ENCODE assay signal across 8 mouse cellular contexts in genomic region chr14:45388345-45389181, GRCm38 (mm10). TPM values are rescaled to one million over a fixed set of nuclear protein-coding genes. Genes with fewer than 3 reads are reported as not detected.
DNase-seq lines count a peak whose midpoint lies in the region; ATAC-seq lines count a peak whose summit lies in the region.

No protein-coding gene starts in this region.

- peak; percentile 97 for ATAC-seq in intestine, embryonic 16.5 days

- H3K27me3 ChIP-seq in intestine, embryonic 16.5 days (replicated peaks; ENCODE audit: control insufficient read depth, insufficient read depth, low read length) = no peaks in the 10 kb centered on the region

- peak overlapping the region; percentile 91 for H3K27ac ChIP-seq in intestine, embryonic 16.5 days (ENCODE audit: low read length)

- peak overlapping the region; percentile 93 for H3K4me3 ChIP-seq in intestine, embryonic 16.5 days (ENCODE audit: low read length)

- H3K36me3 ChIP-seq in intestine, embryonic 16.5 days (ENCODE audit: control insufficient read depth, insufficient read depth, low read length) = no peaks in the 10 kb centered on the region

- DNase-seq in adrenal gland, adult 8-10 months = peak; percentile 91
- DNase-seq in embryo, embryonic 11.5 days (ENCODE audit: low read depth, low spot score) = peak; percentile 81
- peak; percentile 80 to 91 for DNase-seq in gastrocnemius, postnatal 36 days
- peak; percentile 91 to 92 for DNase-seq in left cerebral cortex, postnatal 25 days (ENCODE audit: low spot score in 2 of 2)
- DNase-seq in mesoderm, embryonic 11.5 days (ENCODE audit: low read depth, low spot score) = peak; percentile 91
- peak; percentile 86 to 90 for DNase-seq in right cerebral cortex, postnatal 36 days (ENCODE audit: low spot score in 2 of 2)
- DNase-seq in urinary bladder, postnatal 4 days (ENCODE audit: low spot score in 2 of 2) = peak; percentile 91 to 94

- H3K4me1 ChIP-seq in intestine, embryonic 16.5 days (ENCODE audit: control insufficient read depth, insufficient read depth, low read length) = peaks cover 11% of the 10 kb centered on the region; the same call in 1 of the 2 replicates

- peak overlapping the region; percentile 67 for H3K4me2 ChIP-seq in intestine, embryonic 16.5 days (ENCODE audit: low read depth, low read length)

- peak overlapping the region; percentile 94 for H3K9ac ChIP-seq in intestine, embryonic 16.5 days (ENCODE audit: low read depth, low read length)

- intact Hi-C loops in gastrocnemius, postnatal 36 days (cut with DNase I) = loop anchor here (5.0 kb wide), 2 partner anchors 36 to 51 kb away; partner anchors contain the start of gene Styx
- intact Hi-C loops in left cerebral cortex, postnatal 25 days (cut with DNase I) = no loop called here

- WGBS in intestine, embryonic 16.5 days = under 1% methylated on average over 70 of the region's 71 CpGs

- H3K9me3 ChIP-seq in intestine, embryonic 16.5 days (ENCODE audit: control insufficient read depth, low read length) = no peaks in the 10 kb centered on the region

RNA-seq across cellular contexts. Expression of gene Gnpnat1, which starts 16.1 kb away (rescaled TPM):
- 10 to 100 TPM; 26.6 to 37.7 (median 31.8) TPM for total RNA-seq in adrenal gland, adult 8-10 months (2022)
- total RNA-seq in gastrocnemius, postnatal 36 days (2021) = 10 to 100 TPM in 1 of 2 experiments, 1 to 10 TPM in 1; 8.1 to 11.0 TPM
- polyA plus RNA-seq in intestine, embryonic 16.5 days (2015; fragmentation: Nextera tagmentation; extraction: Ambion mirVana) = 68.4 and 72.1 TPM in 2 replicates
- 10 to 100 TPM; 16.5 to 16.6 TPM for total RNA-seq in left cerebral cortex, postnatal 25 days (2021)

RNA-seq across cellular contexts. Expression of gene Styx, which starts 37.7 kb away (rescaled TPM):
- 10 to 100 TPM; 20.7 to 25.4 (median 22.1) TPM for total RNA-seq in adrenal gland, adult 8-10 months (2022)
- total RNA-seq in gastrocnemius, postnatal 36 days (2021) = 10 to 100 TPM; 57.6 to 61.3 TPM
- 44.8 and 47.8 TPM in 2 replicates for polyA plus RNA-seq in intestine, embryonic 16.5 days (2015; fragmentation: Nextera tagmentation; extraction: Ambion mirVana)
- total RNA-seq in left cerebral cortex, postnatal 25 days (2021) = 10 to 100 TPM; 12.6 to 18.4 TPM

RNA-seq across cellular contexts. Expression of gene Psmc6, which starts 59.0 kb away (rescaled TPM):
- 100 to 1,000 TPM; 101 to 144 (median 136) TPM for total RNA-seq in adrenal gland, adult 8-10 months (2022)
- 100 to 1,000 TPM in 1 of 2 experiments, 10 to 100 TPM in 1; 87.4 to 103 TPM for total RNA-seq in gastrocnemius, postnatal 36 days (2021)
- 124 and 125 TPM in 2 replicates for polyA plus RNA-seq in intestine, embryonic 16.5 days (2015; fragmentation: Nextera tagmentation; extraction: Ambion mirVana)
- 10 to 100 TPM; 93.0 to 97.0 TPM for total RNA-seq in left cerebral cortex, postnatal 25 days (2021)

Comparison
In these comparisons a context has a peak if more than half of its experiments do, and no peak if none do; other contexts are left out.
1. Peak in every context shown above with its lines: DNase-seq, ATAC-seq, H3K4me3 ChIP-seq and H3K27ac ChIP-seq.